In genomic region chr3:132950529-132950880, GRCm38 (mm10) we compare ENCODE assay signal across 9 mouse cellular contexts. TPM values are rescaled to one million over a fixed set of nuclear protein-coding genes. Genes with fewer than 3 reads are reported as not detected.
A peak's percentile ranks its signal among the peaks of the same experiment; 100 is the strongest.
DNase-seq lines count a peak whose midpoint lies in the region; ATAC-seq lines count a peak whose summit lies in the region.
"Had no signal": no experiment of that assay in that cellular context is flagged by ENCODE, and none has a peak within 500 bp of the region (broad histone marks: within the 10 kb centered on the region; RNA-seq: fewer than 3 reads in every experiment).

No protein-coding gene starts in this region.

- DNase-seq in kidney, postnatal 10 days = no peak
- DNase-seq in embryonic facial prominence, embryonic 10.5 days (ENCODE audit: low spot score) = no peak
- DNase-seq in hindbrain, embryonic 14.5 days (ENCODE audit: low spot score) = no peak
- no peak for DNase-seq in cerebellum, postnatal 25 days
- no peak for DNase-seq in left cerebral cortex, adult 18-20 months (ENCODE audit: low spot score in 2 of 2)
- DNase-seq in thymus, postnatal 0 days (ENCODE audit: low spot score) = no peak
- DNase-seq: cerebellum, adult 18-20 months had no signal

- peak overlapping the region; percentile 68 for H3K9ac ChIP-seq in kidney, embryonic 15.5 days
- H3K9ac ChIP-seq in hindbrain, embryonic 14.5 days = peak overlapping the region; percentile 67
- H3K9ac ChIP-seq in midbrain, embryonic 13.5 days (replicated peaks) = peak overlapping the region; percentile 71

- no peaks in the 10 kb centered on the region for H3K9me3 ChIP-seq in kidney, embryonic 15.5 days (replicated peaks)
- H3K9me3 ChIP-seq in embryonic facial prominence, embryonic 10.5 days = no peaks in the 10 kb centered on the region
- H3K9me3 ChIP-seq in hindbrain, embryonic 14.5 days (ENCODE audit: control insufficient read depth, low read length) = no peaks in the 10 kb centered on the region
- no peaks in the 10 kb centered on the region for H3K9me3 ChIP-seq in midbrain, embryonic 13.5 days

- peaks cover 18% of the 10 kb centered on the region; the same call in 1 of the 2 replicates for H3K27me3 ChIP-seq in kidney, embryonic 15.5 days
- H3K27me3 ChIP-seq in embryonic facial prominence, embryonic 10.5 days (replicated peaks; ENCODE audit: low read depth, poor library complexity, severe bottlenecking) = peaks cover 55% of the 10 kb centered on the region
- peaks cover 5% of the 10 kb centered on the region; the same call in 1 of the 2 replicates for H3K27me3 ChIP-seq in hindbrain, embryonic 14.5 days (ENCODE audit: control insufficient read depth, insufficient read depth, low read length)
- peaks cover 36% of the 10 kb centered on the region for H3K27me3 ChIP-seq in midbrain, embryonic 13.5 days

- peak overlapping the region; percentile 78 for H3K4me3 ChIP-seq in kidney, embryonic 15.5 days (replicated peaks)
- H3K4me3 ChIP-seq in embryonic facial prominence, embryonic 10.5 days = peak overlapping the region; percentile 83
- H3K4me3 ChIP-seq in hindbrain, embryonic 14.5 days (replicated peaks; ENCODE audit: low read length) = peak overlapping the region; percentile 83
- peak overlapping the region; percentile 74 for H3K4me3 ChIP-seq in midbrain, embryonic 13.5 days (replicated peaks)

- WGBS in kidney, embryonic 15.5 days = 11% methylated on average over 7 of the region's 7 CpGs
- 7% methylated on average over 7 of the region's 7 CpGs for whole genome bisulfite sequencing in embryonic facial prominence, embryonic 10.5 days
- WGBS in hindbrain, embryonic 14.5 days = 12% methylated on average over 7 of the region's 7 CpGs
- WGBS in midbrain, embryonic 13.5 days = 5% methylated on average over 7 of the region's 7 CpGs

- 0 out of 2 replicates have a peak overlapping the region, but pooled peaks have one; percentile 81 for H3K27ac ChIP-seq in kidney, embryonic 15.5 days
- peak overlapping the region; percentile 85 for H3K27ac ChIP-seq in embryonic facial prominence, embryonic 10.5 days (replicated peaks)
- H3K27ac ChIP-seq in hindbrain, embryonic 14.5 days = no peak overlapping the region
- no peak overlapping the region for H3K27ac ChIP-seq in midbrain, embryonic 13.5 days

- no peak for ATAC-seq in kidney, embryonic 15.5 days (replicated peaks; ENCODE audit: low FRiP score)
- no peak for ATAC-seq in hindbrain, embryonic 14.5 days (ENCODE audit: low FRiP score)
- ATAC-seq in midbrain, embryonic 13.5 days = no peak; the same call in 1 of the 2 replicates

- 0 out of 2 replicates have a peak, but pooled peaks cover 5% of the 10 kb centered on the region for H3K36me3 ChIP-seq in kidney, embryonic 15.5 days
- H3K36me3 ChIP-seq in embryonic facial prominence, embryonic 10.5 days (replicated peaks) = 0 out of 2 replicates have a peak, but pooled peaks cover 3% of the 10 kb centered on the region
- H3K36me3 ChIP-seq in hindbrain, embryonic 14.5 days (replicated peaks; ENCODE audit: control insufficient read depth, insufficient read depth) = no peaks in the 10 kb centered on the region
- H3K36me3 ChIP-seq in midbrain, embryonic 13.5 days = no peaks in the 10 kb centered on the region

- H3K4me1 ChIP-seq in kidney, embryonic 15.5 days = peaks cover 26% of the 10 kb centered on the region
- H3K4me1 ChIP-seq in embryonic facial prominence, embryonic 10.5 days = peaks cover 34% of the 10 kb centered on the region
- H3K4me1 ChIP-seq in hindbrain, embryonic 14.5 days (replicated peaks; ENCODE audit: control insufficient read depth, insufficient read depth, low read length) = peaks cover 8% of the 10 kb centered on the region; the same call in 1 of the 2 replicates
- peaks cover 18% of the 10 kb centered on the region for H3K4me1 ChIP-seq in midbrain, embryonic 13.5 days (replicated peaks)

- H3K4me2 ChIP-seq in kidney, embryonic 15.5 days = peak overlapping the region; percentile 97
- peak overlapping the region; percentile 98 for H3K4me2 ChIP-seq in hindbrain, embryonic 14.5 days (replicated peaks)
- peak overlapping the region; percentile 99 for H3K4me2 ChIP-seq in midbrain, embryonic 13.5 days (replicated peaks)

RNA-seq across cellular contexts. Expression of gene Npnt, which starts 0.4 kb away (rescaled TPM):
- polyA plus RNA-seq in kidney, embryonic 15.5 days (2015; fragmentation: Nextera tagmentation; extraction: Ambion mirVana) = 122 and 126 TPM in 2 replicates
- 26.0 and 26.2 TPM in 2 replicates for polyA plus RNA-seq in embryonic facial prominence, embryonic 10.5 days (2016; fragmentation: Nextera tagmentation; extraction: Ambion mirVana)
- polyA plus RNA-seq in hindbrain, embryonic 14.5 days (2014; fragmentation: Nextera tagmentation; extraction: Ambion mirVana) = 31.1 and 32.7 TPM in 2 replicates
- 16.5 and 17.5 TPM in 2 replicates for polyA plus RNA-seq in midbrain, embryonic 13.5 days (2015; fragmentation: Nextera tagmentation; extraction: Ambion mirVana)
- 10 to 100 TPM; 11.2 to 14.1 TPM for total RNA-seq in left cerebral cortex, adult 18-20 months (2021)
- polyA plus RNA-seq in thymus, postnatal 0 days (2015; fragmentation: Nextera tagmentation; extraction: Ambion mirVana) = 14.4 and 15.7 TPM in 2 replicates

Comparison
In these comparisons a context has a peak if more than half of its experiments do, and no peak if none do; other contexts are left out.
1. H3K27ac ChIP-seq: peak in kidney, embryonic 15.5 days (single experiment) and embryonic facial prominence, embryonic 10.5 days (single experiment); none in hindbrain, embryonic 14.5 days (single experiment) and midbrain, embryonic 13.5 days (single experiment).
2. Peak in every context shown above with its lines, with median percentiles within 50 percentile points of each other: H3K4me2 ChIP-seq, H3K4me3 ChIP-seq and H3K9ac ChIP-seq.